Mouse (Mus musculus): Measurements from ENCODE around the gene Foxn3.

GRCm38 (mm10) chr12:99400907-99401306 is 162.5 kb downstream of the Foxn3 start:
- TF ChIP-seq CTCF (IDR thresholded peaks at IDR 0.05) (no peak), EP300 (IDR thresholded peaks at IDR 0.05) (peak; percentile 77)
